Mouse (Mus musculus): ENCODE data around the gene Plppr2. TPM values are rescaled to one million over a fixed set of nuclear protein-coding genes. Genes with fewer than 3 reads are reported as not detected.
A peak's percentile ranks its signal among the peaks of the same experiment; 100 is the strongest.

The Plppr2 gene
- 1 to 10 TPM; 1.8 to 2.0 TPM for total RNA-seq (2021)
- long read RNA-seq, experiment 1, partial matches to known transcripts, result 1 of 5 reads
- long read RNA-seq, experiment 1, other reads (novel, unspliced or antisense), result 2 of 5 reads
- long read RNA-seq, experiment 2, partial matches to known transcripts, result 1 of 2 reads
- long read RNA-seq, experiment 2, other reads (novel, unspliced or antisense), result 0 of 2 reads

DNA sequence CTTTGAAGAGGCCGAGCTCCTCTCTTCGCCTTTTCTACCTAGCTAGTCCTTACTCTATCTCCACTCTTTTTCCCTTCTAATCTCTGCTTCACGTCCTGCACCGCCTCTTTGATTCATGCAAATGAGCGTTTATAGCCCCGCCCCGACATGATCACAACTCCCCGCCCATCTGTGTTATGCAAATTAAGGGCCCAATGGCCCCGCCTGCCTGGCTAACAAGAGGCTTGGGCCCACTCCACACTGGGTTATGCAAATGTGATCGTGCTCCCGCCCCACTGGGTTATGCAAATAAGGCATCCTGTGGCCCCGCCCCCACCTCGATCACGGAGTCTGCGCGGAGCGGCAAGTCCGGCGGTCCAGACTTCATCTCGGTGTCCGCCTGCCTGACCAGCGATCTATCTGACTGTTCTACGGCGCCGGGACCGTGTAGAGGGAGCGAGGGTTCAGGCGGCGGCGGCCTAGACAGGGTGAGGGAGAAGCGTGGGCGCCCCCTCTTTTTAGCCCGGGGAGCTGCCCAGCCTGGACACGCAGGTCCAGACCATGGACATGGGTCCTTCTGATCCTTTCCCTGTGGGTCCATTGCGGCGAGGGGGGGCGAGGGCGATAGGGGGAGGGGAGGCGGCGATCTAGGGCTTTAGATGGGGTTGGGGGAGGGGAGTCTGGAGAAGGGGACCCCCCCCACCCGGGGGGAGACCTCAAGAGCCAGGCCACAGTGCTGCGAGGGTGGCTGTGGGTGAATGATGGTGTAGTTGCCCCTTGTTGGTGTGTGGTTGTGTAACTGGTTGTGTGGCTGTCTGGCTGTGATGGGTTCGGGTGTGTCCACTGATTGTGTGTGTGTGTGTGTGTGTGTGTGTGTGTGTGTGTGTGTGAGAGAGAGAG lies at the start of gene Plppr2:
Gene Plppr2 (plus strand): TSS at position 342 of the 879 bp plus-strand sequence.
- DNase-seq, result peak; percentile 91 to 93
- intact Hi-C loops (cut with DNase I), result no loop called here

DNA sequence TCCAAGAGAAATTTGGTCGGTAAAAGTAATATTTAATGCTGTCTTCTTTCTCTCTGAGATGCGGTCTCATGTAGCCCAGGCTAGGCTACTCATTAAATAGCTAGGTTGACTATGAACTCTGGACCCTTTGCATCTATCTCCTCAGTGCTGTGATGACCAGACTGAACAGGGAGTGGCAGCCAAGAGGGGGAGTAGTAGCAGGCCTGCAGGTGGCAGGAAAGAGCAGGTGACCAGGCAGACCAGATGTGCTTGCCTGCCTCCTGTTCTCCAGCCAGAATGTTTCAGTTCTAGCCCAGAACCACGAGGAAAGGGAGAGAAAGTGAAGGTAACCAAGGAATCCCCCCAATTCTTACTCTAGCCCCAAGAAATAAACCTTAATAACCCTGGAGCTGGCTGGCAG lies 47.6 kb upstream of the Plppr2 start:
- intact Hi-C loops (cut with DNase I), result no loop called here
- no peak for DNase-seq

DNA sequence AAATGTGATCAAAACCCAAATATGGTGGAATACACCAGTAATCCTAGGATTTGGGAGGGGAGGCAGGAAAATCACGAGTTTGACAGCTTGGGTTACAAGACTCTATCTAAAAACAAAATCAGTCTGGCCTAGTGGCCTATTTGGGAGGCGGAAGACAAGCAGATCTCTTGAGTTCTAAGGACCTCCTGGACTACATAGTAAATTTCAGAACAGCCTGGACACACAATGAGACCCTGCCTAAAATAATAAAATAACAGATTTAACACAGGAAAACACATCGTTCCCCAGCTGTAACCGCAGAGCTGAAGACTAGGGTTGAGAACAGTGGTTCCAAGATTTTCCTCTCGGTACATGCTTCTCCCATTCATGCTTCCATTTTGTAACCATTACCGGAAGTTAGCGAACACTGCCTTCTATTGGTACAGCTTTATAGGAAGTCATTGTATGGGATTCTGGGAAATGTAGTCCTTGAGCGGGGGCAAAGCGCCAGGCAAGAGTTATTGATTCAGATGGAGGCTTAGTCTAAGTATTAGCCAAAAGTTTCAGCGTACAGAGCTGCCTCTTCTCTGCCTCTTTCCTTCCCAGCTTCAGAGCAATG lies 35.5 kb upstream of the Plppr2 start:
- DNase-seq, result peak; percentile 42 to 72
- intact Hi-C loops (cut with DNase I), result no loop called here

DNA sequence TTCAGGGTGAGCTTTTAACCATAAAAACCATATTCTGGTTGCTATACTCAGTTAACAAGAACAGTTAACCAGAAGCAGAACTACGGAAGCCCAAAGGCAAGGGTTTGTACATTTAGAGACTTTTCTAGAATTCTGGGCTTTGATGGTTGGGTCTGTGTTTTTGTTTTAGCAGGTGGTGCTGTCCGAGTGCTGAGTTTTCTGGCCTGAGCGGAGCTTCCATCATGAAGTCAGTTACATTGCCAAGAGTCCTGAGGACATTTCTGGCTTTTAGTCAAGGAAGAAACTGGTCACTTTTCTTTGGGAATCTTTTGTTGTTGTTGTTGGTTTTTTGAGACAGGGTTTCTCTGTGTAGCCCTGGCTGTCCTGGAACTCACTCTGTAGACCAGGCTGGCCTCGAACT lies 32.8 kb upstream of the Plppr2 start:
- intact Hi-C loops (cut with DNase I), result no loop called here
- DNase-seq, result no peak

DNA sequence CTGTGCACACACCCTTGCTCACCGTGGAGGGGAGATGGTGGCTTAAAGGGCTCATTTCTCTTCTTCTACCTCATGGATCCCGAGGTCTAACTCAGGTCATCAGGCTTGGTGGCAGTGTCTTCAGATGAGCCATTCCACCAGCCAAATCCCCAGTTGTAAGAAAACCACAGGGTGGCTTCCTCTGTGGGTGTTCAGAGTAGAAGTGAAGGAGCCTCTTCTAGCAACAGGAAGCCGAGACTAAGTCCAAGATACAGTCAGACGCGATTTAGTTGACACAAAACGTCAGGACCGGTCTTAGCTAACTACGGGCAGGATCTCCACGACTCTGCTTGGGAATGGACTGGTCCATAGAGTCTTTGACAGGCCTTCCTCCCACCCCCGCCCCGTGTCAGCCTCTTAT lies 28.6 kb upstream of the Plppr2 start:
- intact Hi-C loops (cut with DNase I), result no loop called here
- DNase-seq, result no peak

DNA sequence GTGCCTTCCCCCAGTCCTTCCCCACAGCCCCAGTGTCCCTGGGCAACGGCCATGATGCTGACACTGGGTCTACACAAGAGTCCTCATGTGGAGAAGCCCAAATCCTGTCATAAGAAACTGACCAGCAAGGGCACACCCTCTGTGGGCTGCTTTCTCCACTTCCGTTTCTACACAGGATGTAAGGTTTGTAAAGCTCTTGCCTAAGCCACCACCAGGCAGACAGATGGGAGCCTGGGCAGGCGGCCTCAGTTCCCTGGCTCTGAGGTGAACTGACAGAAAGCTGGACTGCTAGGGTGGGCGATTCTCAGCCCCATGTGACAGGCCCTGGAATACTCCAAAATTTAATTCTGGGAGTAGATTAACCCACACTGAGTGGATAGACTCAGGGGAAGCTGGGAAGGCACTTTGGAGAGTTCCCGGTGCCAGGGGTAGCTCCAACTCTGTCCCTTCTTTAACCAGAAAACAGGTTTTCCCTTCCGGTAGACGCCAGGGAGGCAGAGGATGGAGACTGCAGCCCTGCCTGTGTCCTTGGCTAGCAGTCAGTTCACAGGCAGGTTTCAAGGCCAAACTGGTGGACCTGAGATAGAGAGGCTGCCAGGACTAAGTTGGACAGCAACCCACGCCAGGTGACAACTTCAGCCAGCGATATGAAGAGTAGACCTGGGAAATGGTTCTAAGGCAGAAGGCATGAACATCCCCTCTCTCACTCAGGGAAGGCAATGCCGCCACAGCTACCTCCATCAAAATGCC lies 27.2 kb upstream of the Plppr2 start:
- intact Hi-C loops (cut with DNase I), result no loop called here
- DNase-seq, result no peak

DNA sequence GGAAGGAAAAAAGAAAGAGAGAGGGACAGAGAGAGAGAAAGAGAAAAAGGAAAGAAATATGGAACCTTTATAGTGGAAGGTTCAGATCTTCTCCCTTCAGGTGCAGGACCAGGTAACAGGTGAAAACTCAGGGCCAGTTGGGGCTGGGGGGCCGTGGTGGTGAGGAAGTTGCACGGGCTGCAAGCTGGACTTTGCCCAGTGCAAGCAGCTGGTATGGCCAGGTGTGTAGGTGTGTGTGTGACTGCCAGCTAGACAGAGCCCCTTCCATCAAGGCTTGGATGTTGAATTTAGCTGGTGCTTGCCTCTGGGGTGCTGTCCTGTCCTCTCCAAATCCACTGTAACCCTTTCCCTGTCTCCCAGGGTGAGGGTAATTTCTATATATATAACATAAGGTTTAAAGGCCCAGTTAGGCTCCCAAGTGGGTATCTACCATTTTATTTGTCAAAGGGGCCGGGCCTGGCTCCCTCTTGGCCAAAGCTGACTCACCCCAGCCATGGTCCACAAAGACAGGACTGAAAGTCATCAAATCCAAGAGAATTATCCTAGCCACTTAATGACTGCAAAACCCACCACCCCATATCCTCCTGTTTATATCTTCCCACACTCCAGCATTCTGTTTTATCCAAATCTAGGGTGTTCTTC lies 19.9 kb upstream of the Plppr2 start:
- intact Hi-C loops (cut with DNase I), result no loop called here
- no peak for DNase-seq

DNA sequence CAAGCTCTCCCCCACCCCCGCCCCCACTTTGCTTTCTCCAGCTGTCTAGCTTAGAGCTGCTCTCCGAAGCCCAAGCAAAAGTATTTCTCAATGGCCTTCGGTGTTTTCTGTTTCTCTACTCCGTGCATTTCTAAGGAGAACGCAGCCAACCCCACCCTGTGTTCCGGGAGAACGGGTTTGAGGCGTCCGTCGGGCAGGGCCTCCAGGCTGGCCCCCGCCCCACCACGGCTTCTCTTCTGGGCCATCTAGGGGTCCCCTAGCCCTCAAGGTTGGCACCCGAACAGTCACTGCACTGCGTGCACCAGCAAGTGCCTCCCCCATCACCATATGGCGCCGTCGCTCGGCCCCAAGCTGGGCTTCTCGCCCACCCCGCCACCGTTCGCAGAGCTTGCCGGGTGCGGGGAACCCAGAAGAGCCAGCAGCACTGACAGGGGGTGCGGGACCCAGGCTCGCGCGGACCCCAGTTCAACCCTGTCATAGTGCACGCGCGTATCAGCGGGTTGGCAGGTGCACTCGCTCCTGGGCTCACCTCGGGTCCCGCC lies 19.3 kb upstream of the Plppr2 start:
- intact Hi-C loops (cut with DNase I), result no loop called here
- peak in 1 of 2 experiments; percentile 28 for DNase-seq

DNA sequence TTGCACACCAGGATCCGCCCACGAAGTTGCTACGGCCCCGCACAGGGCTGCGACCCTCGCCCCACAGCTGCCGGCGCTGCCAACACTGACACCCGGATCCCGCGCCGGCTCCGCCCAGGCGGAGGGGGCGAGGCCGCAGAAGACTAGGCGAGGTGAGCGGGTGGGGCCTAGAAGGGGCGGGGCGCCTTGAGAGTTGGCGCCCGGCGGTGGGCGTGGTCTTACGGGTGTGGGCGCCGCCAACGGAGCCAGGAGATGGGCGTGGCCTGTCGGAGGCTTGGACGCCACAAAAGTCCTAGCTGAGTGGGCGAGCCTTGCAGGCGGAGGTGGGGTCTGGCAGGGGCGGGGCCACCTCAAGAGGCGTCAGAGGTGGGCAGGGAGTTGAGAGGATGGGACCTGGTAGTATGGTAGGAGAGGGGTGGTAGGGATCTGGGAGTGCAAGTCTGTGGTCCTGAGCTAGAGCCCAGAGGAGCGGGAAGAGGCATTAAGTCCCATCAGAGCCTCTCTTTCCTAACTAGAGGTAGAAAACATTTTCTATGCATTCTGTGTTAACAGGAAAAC lies 18.7 kb upstream of the Plppr2 start, which contains the start of gene Rab3d:
Gene Rab3d (minus strand): TSS at position 158 of the 558 bp plus-strand sequence.
- DNase-seq, result peak; percentile 95
- intact Hi-C loops (cut with DNase I), result no loop called here

DNA sequence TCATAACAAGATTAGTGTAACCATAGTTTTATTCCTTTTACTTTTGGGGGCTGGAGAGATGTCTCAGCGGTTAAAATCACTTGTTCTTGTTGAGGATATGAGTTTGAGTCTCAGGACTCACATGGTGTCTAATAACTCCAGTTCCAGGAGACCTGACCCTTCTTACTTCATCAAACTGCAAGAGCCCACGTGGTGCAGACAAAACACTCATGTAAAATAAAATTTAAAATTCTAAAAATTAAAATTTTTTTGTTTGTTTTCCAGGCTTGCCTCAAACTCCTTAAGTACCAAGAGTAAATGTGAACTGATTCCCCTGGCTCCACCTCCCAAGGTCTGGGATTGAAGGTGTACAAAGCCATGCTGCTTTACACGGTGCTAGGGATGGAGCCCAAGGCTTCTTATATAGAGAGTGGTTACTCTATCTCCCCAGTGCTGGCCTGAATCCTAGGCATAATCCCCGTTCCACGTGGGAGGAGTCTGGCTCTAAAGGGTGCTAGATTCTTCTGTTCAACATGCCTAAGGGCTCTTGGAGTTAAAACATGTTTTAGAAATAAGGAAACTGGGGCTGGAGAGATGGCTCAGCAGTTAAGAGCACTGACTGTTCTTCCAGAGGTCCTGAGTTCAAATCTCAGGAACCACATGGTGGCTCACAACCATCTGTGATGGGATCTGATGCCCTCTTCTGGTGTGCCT lies 18.0 kb upstream of the Plppr2 start:
- intact Hi-C loops (cut with DNase I), result no loop called here
- DNase-seq, result no peak

DNA sequence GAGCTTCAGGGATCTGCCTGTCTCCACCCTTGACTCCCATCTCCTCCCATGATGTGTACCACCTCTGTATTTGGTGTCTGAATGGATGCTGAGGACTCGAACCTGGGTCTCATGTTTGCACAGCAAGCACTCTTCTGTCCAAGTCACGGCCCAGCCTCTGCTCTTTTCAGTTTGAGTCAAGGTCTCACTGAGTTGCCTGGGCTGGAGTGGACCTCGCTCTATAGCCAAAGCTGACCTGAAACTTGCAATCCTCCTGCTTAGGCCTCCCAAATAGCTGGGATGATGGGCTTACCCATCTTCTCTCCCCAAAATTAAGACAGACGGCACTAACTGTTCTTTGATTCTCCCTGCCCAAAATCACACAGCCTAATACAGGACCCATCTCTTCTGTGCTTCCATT lies 13.8 kb upstream of the Plppr2 start:
- intact Hi-C loops (cut with DNase I), result no loop called here
- no peak for DNase-seq

DNA sequence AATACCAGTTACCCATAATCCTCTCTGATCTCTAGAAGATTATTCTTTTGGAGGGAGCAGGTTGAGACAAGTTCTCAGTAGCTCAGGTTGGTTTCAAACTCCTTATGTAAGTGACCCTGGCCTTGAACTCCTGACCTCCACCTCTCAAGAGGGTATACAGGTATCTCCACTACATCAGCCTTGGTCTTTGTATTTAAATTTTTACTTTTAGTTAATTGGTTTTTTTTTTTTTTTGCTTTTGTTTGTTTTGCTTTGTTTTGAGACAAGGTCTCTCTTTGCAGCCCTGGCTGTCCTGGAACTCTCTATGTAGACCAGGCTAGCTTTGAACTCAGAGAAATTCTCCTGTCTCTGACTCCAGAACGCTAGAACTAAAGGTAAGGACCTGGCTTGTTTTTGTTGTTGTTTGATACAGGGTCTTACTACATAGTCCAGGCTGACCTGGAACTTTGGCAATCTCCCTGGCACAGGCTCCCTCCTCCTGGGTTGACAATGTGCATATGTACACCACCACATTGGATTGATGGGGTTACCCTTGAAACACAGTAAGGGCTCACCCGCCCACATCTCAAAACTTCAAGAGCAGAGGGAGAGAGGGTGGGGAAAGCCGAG lies 13.2 kb upstream of the Plppr2 start:
- no peak for DNase-seq
- intact Hi-C loops (cut with DNase I), result no loop called here

DNA sequence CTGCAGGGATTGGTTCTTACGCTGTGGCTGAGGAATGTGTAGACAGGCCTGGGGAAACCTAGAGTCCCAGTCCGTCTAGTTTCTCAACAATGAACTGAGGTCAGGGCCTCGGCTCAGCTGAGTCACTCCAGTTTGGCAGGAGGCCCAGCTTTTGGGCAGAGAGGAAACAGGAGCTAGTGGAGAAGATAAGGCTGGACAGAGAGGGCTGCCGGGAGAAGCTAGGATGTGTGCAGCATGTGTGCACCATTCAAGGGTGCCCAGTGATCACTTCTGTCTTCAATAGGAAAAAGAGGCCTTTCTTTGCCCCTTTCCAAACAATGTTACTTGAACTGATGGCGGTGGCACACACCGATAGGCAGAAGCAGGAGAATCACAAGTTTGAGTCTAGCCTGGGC lies 12.7 kb upstream of the Plppr2 start:
- DNase-seq, result peak; percentile 92 to 94
- intact Hi-C loops (cut with DNase I), result no loop called here

DNA sequence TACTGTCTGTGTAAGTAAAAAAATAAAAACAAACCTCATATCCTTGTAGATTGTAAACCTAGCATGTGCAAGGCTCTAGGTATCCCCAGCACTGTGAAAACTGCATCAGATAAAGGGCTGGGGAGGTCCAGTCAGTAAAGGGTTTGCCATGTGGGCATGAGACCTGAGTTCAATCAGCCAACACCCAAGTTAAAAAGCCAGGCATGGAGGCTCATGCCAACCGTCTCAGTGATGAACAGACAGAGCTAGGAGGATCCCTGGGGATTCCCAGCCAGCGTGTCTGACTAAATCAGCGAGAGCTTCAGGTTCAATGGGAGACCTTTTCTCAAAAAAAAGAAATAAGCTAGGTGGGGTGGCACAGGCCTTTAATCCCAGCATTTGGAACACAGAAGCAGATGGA lies 11.8 kb upstream of the Plppr2 start:
- intact Hi-C loops (cut with DNase I), result no loop called here
- no peak for DNase-seq

DNA sequence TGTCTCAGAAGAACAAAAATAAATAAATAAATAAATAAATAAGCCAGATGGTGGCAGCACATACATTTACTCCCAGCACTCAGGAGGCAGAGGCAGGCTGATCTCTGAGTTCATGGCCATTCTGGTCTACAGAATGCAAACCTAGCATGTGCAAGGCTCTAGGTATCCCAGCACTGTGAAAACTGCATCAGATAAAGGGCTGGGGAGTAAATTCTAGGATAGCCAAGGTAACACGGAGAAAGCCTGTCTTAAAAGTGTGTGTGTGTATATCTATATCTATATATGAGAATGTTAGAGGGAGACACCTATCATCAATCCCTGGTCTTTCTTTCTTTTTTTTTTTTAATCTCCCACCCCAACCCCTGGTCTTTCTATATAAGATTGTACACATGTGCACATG lies 11.3 kb upstream of the Plppr2 start:
- no peak for DNase-seq
- intact Hi-C loops (cut with DNase I), result no loop called here

DNA sequence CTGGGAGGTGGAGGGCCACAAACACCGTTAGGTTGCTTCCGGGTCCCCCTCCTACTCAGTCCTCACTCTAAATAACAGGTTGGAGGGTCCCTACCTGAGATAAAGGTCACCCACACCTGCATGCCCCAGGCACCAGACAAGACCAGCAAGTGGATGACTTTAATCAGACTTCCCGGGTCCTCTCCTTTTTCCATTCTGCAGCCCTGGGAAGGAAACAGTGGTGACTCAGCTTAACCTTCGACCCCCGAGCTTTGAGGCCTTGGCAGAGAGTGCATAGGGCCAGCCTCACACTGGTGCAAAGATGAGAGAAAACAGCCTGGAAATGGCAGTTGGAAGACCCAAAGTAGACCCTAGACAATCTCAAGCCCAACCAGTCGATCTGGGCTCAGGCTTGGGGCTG lies 10.7 kb upstream of the Plppr2 start:
- DNase-seq, result peak in 1 of 2 experiments; percentile 25
- intact Hi-C loops (cut with DNase I), result no loop called here

DNA sequence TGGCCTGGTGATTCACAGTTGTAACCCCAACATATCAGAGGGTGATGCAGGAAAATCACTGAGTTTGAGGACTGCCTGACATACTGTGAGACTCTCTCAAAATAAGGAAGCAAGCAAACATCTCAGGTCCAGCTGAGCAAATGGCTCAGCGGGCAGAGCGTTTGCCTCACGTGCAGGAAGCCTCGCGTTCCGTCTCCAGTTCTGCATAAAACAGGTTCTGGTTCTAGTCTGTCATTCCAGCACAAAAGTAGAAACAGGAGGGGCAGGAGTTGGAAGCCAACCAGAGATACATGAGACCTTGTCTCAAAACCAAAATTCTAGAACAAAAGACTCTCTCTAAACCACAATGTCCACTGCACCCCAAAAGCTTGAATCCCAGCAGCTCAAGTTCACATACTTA lies 10.0 kb upstream of the Plppr2 start:
- intact Hi-C loops (cut with DNase I), result no loop called here
- DNase-seq, result no peak

DNA sequence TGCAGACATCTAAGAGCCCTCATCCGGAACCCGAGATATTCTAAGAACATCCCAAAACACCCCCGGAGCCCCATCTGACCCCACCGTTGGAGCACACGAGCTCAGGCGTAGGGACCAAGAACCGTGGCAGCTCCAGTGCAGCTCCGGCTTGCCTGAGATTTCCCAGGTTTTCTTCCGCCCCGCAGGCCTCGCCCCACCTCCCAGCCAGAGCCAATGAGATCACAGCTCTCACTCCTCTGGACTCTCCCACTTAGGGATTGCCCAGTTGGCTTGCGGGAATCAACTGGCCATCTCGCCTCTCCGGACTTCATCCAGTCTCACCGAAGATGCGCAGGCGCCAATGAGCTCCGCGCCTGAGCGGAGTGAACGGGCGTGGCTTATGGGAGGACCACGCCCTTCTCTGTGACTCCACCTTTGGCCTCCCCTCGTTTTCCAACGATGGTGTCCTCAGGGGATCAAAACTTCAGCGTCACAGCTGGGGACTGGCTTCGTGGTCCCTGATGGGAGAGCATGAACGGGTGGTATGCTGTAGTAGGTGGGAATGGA lies 9.6 kb upstream of the Plppr2 start, which contains the start of the genes Ccdc159 and Tmem205:
Gene Ccdc159 (plus strand): TSS at position 264 of the 546 bp plus-strand sequence.
Gene Tmem205 (minus strand): TSS at position 349 of the 546 bp plus-strand sequence.
- peak; percentile 88 to 91 for DNase-seq
- intact Hi-C loops (cut with DNase I), result no loop called here
